Mouse (Mus musculus) liver, embryonic 14.5 days (tissue): ENCODE data around the gene Mafg.

Experiments
- CTCF ChIP-seq: IDR thresholded peaks from 2 replicates; pipeline ENCODE4 v1.5.1; 2016; ENCODE audit warnings: antibody characterized with exemption, low read depth, control low read depth
- EP300 ChIP-seq: IDR thresholded peaks from 2 replicates; pipeline ENCODE4 v1.6.1; 2016; ENCODE audit warnings: antibody characterized with exemption, low read depth

DNA sequence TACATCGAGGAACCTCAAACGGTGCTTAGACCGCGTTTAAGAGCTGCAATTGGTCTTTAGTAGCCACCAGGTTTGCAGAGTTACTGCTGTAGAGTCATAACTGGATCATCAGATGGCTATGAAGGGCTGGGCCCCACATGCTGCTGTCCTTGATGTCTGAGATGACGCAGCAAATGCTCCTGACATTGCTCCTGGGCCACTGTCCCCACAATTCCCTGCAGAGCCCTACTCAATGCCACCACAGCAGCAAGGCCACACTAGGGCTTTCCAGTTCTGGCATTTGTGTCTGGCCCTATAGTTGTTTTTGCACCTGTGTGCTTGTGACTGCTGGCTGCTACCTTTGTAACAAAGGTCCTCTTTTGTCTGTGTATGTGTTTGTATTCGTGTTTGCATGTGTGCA lies 10.6 kb downstream of the Mafg start:
- no peak for TF ChIP-seq EP300
- no peak for TF ChIP-seq CTCF
